Mouse (Mus musculus): ENCODE data around the gene Bmi1.

DNA sequence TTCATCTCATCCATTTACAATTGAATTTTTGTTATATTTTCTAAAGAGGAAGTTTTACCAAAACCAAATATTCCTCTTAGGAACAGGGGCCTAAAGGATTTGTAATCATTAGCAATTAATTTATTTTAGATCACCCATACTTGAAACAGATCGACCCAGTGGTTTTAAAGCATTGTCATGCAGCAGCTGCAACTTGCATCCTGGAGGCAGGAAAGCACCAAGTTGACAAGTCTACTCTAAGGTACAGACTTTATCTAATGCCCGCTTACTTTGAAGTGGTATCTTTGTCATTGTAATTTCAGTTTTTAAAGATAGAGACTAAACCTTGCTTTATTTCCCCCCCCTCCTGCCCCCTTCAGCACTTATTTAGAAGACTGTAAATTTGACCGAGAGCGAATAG is 3.1 kb upstream of the Bmi1 start:
- no peak for TF ChIP-seq POLR2A (IDR thresholded peaks at IDR 0.05; ENCODE audit: extremely low read depth, insufficient read depth, low read length)
- TF ChIP-seq CTCF (IDR thresholded peaks at IDR 0.05; ENCODE audit: extremely low read depth, insufficient read depth, low read length), result no peak

Measured in cortical plate, adult 2 months (tissue).